Mouse (Mus musculus): ENCODE data around the gene Pelo.

GRCm38 (mm10) chr13:115079996-115080585 lies 9.9 kb downstream of the Pelo start:
- no peak for TF ChIP-seq CTCF (IDR thresholded peaks at IDR 0.05; ENCODE audit: low read depth)
- no peak for TF ChIP-seq EP300 (optimal IDR thresholded peaks at IDR 0.05)

Measured in stomach, postnatal 0 days (tissue).